Mouse (Mus musculus): ENCODE results near the gene Uba52. TPM values are rescaled to one million over a fixed set of nuclear protein-coding genes. Genes with fewer than 3 reads are reported as not detected.

The Uba52 gene
- total and polyA plus RNA-seq, 3 experiments = 1,322 to 4,646 (median 3,572) TPM

DNA sequence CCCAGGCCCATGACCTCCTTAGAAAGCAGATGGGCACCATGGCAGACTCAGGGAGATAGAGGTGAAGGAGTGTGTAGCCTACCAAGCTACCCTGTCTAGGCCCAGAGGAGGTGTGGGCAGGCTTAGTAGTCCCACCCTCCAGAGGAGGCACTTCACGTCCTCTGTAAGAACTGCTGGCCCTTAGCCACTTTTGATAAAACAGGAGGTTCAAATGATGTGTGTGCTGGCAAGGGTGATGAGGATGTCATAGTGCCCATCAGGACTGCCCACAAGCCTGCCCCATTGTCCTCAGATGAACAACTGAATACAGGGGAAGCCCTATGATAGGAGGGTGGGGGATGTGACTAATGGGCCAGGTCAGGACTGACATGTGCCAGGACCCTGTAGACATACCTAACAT is 42.2 kb upstream of the Uba52 start:
- H3K36me3 ChIP-seq (replicated peaks) = peaks cover 84% of the 10 kb centered on the region
- no peak for TF ChIP-seq POLR2AphosphoS5 (IDR thresholded peaks at IDR 0.05; ENCODE audit: insufficient replicate concordance, low read depth, low read length)
- no peak for TF ChIP-seq GATA2 (IDR thresholded peaks at IDR 0.05; ENCODE audit: borderline replicate concordance, low read depth, low read length)
- no peak for TF ChIP-seq TAL1 (conservative IDR thresholded peaks at IDR 0.05; ENCODE audit: low read depth, low read length)
- no peak for TF ChIP-seq GATA1 (IDR thresholded peaks at IDR 0.05; ENCODE audit: borderline replicate concordance, low read length)
- no peak for TF ChIP-seq CTCF (IDR thresholded peaks at IDR 0.05; ENCODE audit: low read depth, low read length)

DNA sequence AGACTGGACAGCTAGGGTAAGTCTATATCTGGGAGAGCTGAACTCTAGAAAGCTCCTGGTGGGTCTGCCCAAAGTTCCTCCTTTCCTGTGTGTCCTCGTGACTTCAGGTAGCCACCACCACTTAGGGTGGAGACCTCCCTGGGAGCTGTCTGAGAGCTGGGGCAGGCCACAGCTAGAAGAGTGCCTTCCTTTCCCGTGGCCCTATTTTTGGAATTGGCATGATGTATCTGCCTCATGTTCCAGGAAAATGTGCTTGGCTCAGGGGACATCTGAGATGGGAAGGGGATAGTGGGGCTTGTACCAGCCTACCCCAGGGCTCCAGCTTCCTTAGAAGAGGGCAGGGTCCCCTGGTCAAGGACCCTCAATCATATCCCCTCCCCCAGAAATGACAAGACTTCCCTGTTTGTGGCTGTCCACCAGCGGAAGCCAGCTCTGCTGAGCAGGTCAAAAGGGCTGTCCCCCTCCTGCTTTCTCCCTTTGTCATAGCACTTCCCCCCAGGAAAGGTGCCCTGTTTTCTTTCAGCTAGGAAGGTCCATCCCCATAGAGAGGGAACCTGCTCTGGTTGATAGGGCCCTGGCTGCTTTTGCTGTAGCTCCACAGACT is 41.1 kb upstream of the Uba52 start:
- Histone ChIP-seq H3K4me3 (ENCODE audit: low read depth, low read length) (no peak overlapping the region), H3K4me1 (ENCODE audit: insufficient read depth, low read depth, low read length) (peaks cover 48% of the 10 kb centered on the region), H3K36me3 (replicated peaks) (peaks cover 81% of the 10 kb centered on the region), H3K27me3 (ENCODE audit: insufficient read depth, low read length) (no peaks in the 10 kb centered on the region), H3K9me3 (replicated peaks) (no peaks in the 10 kb centered on the region)
- ATAC-seq (ENCODE audit: extremely low read depth, insufficient number of reproducible peaks, low FRiP score, poor library complexity, severe bottlenecking) = no peak
- TF ChIP-seq GATA1 (IDR thresholded peaks at IDR 0.05; ENCODE audit: borderline replicate concordance, low read length) (no peak), TAL1 (conservative IDR thresholded peaks at IDR 0.05; ENCODE audit: low read depth, low read length) (no peak), POLR2AphosphoS5 (IDR thresholded peaks at IDR 0.05; ENCODE audit: insufficient replicate concordance, low read depth, low read length) (no peak), GATA2 (IDR thresholded peaks at IDR 0.05; ENCODE audit: borderline replicate concordance, low read depth, low read length) (no peak), CTCF (IDR thresholded peaks at IDR 0.05; ENCODE audit: low read depth, low read length) (no peak)
- DNase-seq (ENCODE audit: low spot score) = no peak

More for the DNA sequence above, 42.2 kb upstream of the Uba52 start:
- no peaks in the 10 kb centered on the region for H3K27me3 ChIP-seq (ENCODE audit: insufficient read depth, low read length)
- H3K4me3 ChIP-seq (ENCODE audit: low read depth, low read length) = no peak overlapping the region
- no peaks in the 10 kb centered on the region for H3K9me3 ChIP-seq (replicated peaks)
- DNase-seq (ENCODE audit: low spot score) (no peak), ATAC-seq (ENCODE audit: extremely low read depth, insufficient number of reproducible peaks, low FRiP score, poor library complexity, severe bottlenecking) (no peak)
- H3K4me1 ChIP-seq (ENCODE audit: insufficient read depth, low read depth, low read length) = peaks cover 46% of the 10 kb centered on the region

DNA sequence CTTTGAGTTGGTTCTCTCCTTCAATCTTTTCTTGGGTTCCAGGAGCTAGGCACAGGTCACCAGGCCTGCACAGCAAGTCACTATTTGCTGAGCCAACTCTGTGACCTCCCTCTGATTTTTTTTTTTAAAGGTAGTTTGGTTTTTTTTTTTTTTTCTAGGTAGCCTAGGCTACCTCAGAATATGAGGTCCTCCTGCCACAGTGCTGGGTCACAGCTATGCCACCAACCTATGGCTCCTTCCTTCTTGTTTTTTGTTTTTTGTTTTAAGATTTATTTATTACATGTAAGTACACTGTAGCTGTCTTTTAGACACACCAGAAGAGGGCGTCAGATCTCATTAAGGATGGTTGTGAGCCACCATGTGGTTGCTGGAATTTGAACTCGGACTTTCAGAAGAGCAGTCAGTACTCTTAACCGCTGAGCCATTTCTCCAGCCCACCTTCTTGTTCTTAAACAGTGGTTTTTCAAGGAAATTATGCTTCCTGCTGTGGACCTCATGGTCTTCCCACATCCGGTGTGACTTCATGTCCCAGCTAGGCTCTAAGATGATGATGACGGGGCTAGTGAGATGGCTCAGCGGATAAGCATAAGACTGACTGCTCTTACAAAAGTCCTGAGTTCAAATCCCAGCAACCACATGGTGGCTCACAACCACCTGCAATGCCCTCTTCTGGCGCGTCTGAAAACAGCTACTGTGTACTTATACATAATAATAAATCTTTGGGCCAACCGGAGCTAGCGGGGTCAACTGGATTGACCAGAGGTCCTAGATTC is 39.0 kb upstream of the Uba52 start:
- ATAC-seq (ENCODE audit: extremely low read depth, insufficient number of reproducible peaks, low FRiP score, poor library complexity, severe bottlenecking) (no peak), DNase-seq (ENCODE audit: low spot score) (no peak)
- H3K4me1 ChIP-seq (ENCODE audit: insufficient read depth, low read depth, low read length) = peaks cover 58% of the 10 kb centered on the region
- TF ChIP-seq GATA1 (IDR thresholded peaks at IDR 0.05; ENCODE audit: borderline replicate concordance, low read length) (no peak), POLR2AphosphoS5 (IDR thresholded peaks at IDR 0.05; ENCODE audit: insufficient replicate concordance, low read depth, low read length) (no peak), TAL1 (conservative IDR thresholded peaks at IDR 0.05; ENCODE audit: low read depth, low read length) (no peak), GATA2 (IDR thresholded peaks at IDR 0.05; ENCODE audit: borderline replicate concordance, low read depth, low read length) (no peak), CTCF (IDR thresholded peaks at IDR 0.05; ENCODE audit: low read depth, low read length) (no peak)
- no peaks in the 10 kb centered on the region for H3K9me3 ChIP-seq (replicated peaks)
- H3K36me3 ChIP-seq (replicated peaks) = peaks cover 82% of the 10 kb centered on the region
- H3K27me3 ChIP-seq (ENCODE audit: insufficient read depth, low read length) = no peaks in the 10 kb centered on the region
- H3K4me3 ChIP-seq (ENCODE audit: low read depth, low read length) = no peak overlapping the region

DNA sequence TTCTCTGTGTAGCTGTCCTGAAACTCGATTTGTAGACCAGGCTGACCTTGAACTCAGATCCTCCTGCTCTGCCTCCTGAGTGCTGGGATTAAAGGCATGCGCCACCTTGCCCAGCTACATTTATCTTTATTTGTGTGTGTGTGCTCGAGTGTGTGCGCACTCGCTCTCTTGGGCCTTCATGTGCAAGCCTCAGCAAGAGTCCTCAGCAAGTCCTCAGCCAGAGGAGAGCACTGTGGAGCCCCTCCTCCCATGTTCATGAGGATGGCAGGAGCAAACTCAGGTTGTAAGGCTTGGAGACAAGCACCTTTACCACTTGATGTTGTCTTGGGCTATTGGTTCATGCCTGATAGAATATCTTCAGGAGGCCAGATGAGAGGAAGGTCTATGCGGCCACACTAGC is 37.2 kb upstream of the Uba52 start:
- ATAC-seq (ENCODE audit: extremely low read depth, insufficient number of reproducible peaks, low FRiP score, poor library complexity, severe bottlenecking) = no peak
- Histone ChIP-seq H3K9me3 (replicated peaks) (no peaks in the 10 kb centered on the region), H3K27me3 (ENCODE audit: insufficient read depth, low read length) (no peaks in the 10 kb centered on the region), H3K4me3 (ENCODE audit: low read depth, low read length) (no peak overlapping the region), H3K4me1 (ENCODE audit: insufficient read depth, low read depth, low read length) (peaks cover 63% of the 10 kb centered on the region), H3K36me3 (replicated peaks) (peaks cover 84% of the 10 kb centered on the region)
- no peak for DNase-seq (ENCODE audit: low spot score)
- no peak for TF ChIP-seq CTCF (IDR thresholded peaks at IDR 0.05; ENCODE audit: low read depth, low read length)
- no peak for TF ChIP-seq GATA2 (IDR thresholded peaks at IDR 0.05; ENCODE audit: borderline replicate concordance, low read depth, low read length)

DNA sequence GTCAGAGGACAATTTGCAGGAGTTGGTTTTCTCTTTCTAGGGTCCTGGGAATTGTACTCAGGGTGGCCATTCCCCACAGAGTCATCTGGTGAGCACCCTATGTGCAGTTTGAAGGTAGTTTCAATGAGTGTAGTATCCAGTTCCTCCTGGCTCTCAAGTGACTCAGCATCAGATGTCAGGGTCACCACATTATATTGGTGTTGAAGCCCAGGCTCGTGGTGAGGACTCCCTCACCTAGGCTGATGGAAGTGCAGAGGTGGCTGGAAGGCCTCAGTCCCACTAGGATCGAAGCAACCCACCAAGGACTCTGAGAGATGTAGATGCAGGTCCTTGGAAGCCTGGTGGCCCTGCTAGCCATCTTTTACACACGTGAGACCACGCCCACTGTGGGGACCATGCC is 35.8 kb upstream of the Uba52 start:
- no peaks in the 10 kb centered on the region for H3K27me3 ChIP-seq (ENCODE audit: insufficient read depth, low read length)
- ATAC-seq (ENCODE audit: extremely low read depth, insufficient number of reproducible peaks, low FRiP score, poor library complexity, severe bottlenecking) (no peak), DNase-seq (ENCODE audit: low spot score) (no peak)
- no peak overlapping the region; the same call in 1 of the 2 replicates for H3K4me3 ChIP-seq (ENCODE audit: low read depth, low read length)
- peaks cover 81% of the 10 kb centered on the region for H3K36me3 ChIP-seq (replicated peaks)
- H3K4me1 ChIP-seq (ENCODE audit: insufficient read depth, low read depth, low read length) = peaks cover 65% of the 10 kb centered on the region
- TF ChIP-seq TAL1 (conservative IDR thresholded peaks at IDR 0.05; ENCODE audit: low read depth, low read length) (no peak), GATA2 (IDR thresholded peaks at IDR 0.05; ENCODE audit: borderline replicate concordance, low read depth, low read length) (no peak), CTCF (IDR thresholded peaks at IDR 0.05; ENCODE audit: low read depth, low read length) (no peak), POLR2AphosphoS5 (IDR thresholded peaks at IDR 0.05; ENCODE audit: insufficient replicate concordance, low read depth, low read length) (no peak), GATA1 (IDR thresholded peaks at IDR 0.05; ENCODE audit: borderline replicate concordance, low read length) (no peak)
- H3K9me3 ChIP-seq (replicated peaks) = no peaks in the 10 kb centered on the region

DNA sequence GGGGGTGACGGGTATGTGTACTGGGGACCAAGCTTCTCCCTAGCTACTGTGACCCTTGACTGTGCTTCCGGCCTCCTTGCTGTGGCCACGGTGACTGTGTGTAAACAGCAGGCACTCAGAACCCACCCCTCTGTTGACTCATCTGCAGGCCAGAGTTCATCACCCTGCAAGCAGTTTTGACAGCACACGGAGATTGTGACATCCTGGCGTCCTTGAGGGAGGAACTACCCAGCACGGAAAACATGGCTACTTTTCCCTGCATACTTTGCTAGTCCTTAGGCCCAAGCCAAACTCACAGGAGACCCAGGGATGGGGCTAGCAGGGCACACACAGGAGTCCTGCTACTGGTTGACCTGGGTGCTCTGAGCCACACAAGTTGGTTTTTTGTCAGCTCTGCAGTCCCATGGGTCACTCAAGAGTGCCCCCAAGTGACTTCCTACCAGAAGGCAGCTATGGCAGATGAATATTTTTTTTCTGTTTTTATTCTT is 33.6 kb upstream of the Uba52 start:
- Histone ChIP-seq H3K27me3 (ENCODE audit: insufficient read depth, low read length) (no peaks in the 10 kb centered on the region), H3K4me1 (ENCODE audit: insufficient read depth, low read depth, low read length) (peaks cover 72% of the 10 kb centered on the region), H3K36me3 (replicated peaks) (peaks cover 77% of the 10 kb centered on the region), H3K4me3 (ENCODE audit: low read depth, low read length) (no peak overlapping the region), H3K9me3 (replicated peaks) (no peaks in the 10 kb centered on the region)
- ATAC-seq (ENCODE audit: extremely low read depth, insufficient number of reproducible peaks, low FRiP score, poor library complexity, severe bottlenecking) (no peak), DNase-seq (ENCODE audit: low spot score) (no peak)
- 0 out of 2 replicates have a peak, but pooled peaks have one; percentile 23 for TF ChIP-seq CTCF (IDR thresholded peaks at IDR 0.05; ENCODE audit: low read depth, low read length)
- TF ChIP-seq GATA2 (IDR thresholded peaks at IDR 0.05; ENCODE audit: borderline replicate concordance, low read depth, low read length) = no peak
- no peak for TF ChIP-seq TAL1 (conservative IDR thresholded peaks at IDR 0.05; ENCODE audit: low read depth, low read length)
- no peak for TF ChIP-seq POLR2AphosphoS5 (IDR thresholded peaks at IDR 0.05; ENCODE audit: insufficient replicate concordance, low read depth, low read length)
